Mouse (Mus musculus): ENCODE measurements around the gene Vmn2r65. TPM values are rescaled to one million over a fixed set of nuclear protein-coding genes. Genes with fewer than 3 reads are reported as not detected.

Vmn2r65 gene
- not detected for polyA plus RNA-seq (2015; fragmentation: Illumina TruSeq; extraction: RNeasy Lipid Tissue Mini Kit (QIAGEN cat#74804); ENCODE audit: insufficient read depth, low replicate concordance)

DNA sequence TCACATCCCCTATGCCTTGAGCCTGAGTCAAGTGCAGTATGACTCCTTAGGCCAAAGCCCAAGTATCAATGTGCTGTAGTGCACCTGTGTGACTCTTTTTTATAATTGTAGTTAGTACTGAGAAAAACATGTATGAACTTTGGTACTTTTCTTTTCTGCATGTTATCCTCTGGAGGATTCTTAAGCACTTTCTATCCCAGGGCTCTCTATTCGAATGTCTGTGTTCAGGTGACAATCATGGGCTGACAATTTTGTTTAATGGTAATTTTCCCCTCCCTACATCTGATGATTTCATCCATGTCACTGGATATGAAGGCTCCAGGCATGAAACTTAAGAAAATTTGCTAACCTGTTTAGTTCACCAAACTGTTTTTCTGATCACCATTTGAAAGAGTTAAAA lies at the start of gene Vmn2r65:
TSS of gene Vmn2r65 (minus strand) at position 101 of the 400 bp plus-strand sequence.

DNA sequence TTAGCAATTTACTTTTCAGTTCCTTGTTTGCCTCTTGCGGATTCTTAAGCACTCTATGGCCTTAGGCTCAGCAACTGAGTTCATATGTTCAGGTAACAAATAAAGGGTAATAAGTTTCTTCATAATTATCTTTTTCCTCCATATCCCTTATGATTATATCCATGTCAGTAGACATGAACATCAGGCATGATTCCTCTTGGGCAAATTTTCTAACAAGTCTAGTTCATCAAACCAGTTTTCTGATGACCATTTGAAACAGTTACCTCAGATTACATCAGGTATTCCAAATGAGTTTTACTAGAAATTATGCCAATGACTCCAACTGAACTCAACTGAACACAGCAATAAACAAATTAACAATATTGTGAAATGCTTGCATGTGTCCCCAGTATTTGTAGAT lies 48.3 kb upstream of the Vmn2r65 start, which contains the start of gene Vmn2r66:
TSS of gene Vmn2r66 (minus strand) at position 101 of the 400 bp plus-strand sequence.

Other genes starting within 250 kb of the Vmn2r65 start
- gene Olfr291, start 110.6 kb downstream of the Vmn2r65 start, polyA plus RNA-seq (2015; fragmentation: Illumina TruSeq; extraction: RNeasy Lipid Tissue Mini Kit (QIAGEN cat#74804); ENCODE audit: insufficient read depth, low replicate concordance): not detected
- not detected for gene Vmn2r66, start 48.2 kb upstream of the Vmn2r65 start, polyA plus RNA-seq (2015; fragmentation: Illumina TruSeq; extraction: RNeasy Lipid Tissue Mini Kit (QIAGEN cat#74804); ENCODE audit: insufficient read depth, low replicate concordance)
- not detected for gene Vmn2r67, start 191.9 kb upstream of the Vmn2r65 start, polyA plus RNA-seq (2015; fragmentation: Illumina TruSeq; extraction: RNeasy Lipid Tissue Mini Kit (QIAGEN cat#74804); ENCODE audit: insufficient read depth, low replicate concordance)

Measured in spleen, adult 10 weeks (tissue).